Mouse (Mus musculus) left cerebral cortex, postnatal 25 days (tissue): ENCODE measurements around the gene Il1rn. TPM values are rescaled to one million over a fixed set of nuclear protein-coding genes. Genes with fewer than 3 reads are reported as not detected.

Experiments
- DNase-seq, 2 experiments: peaks; one replicate each; pipeline ENCODE4 v3.0.0; 2022; ENCODE audit warnings: low spot score in 2 of 2, mixed read lengths in 1 of 2
- intact Hi-C: fragments of 180-260 bp; cut with DNase I; formaldehyde crosslinking; loops from one replicate; pipeline ENCODE4 v1.15.1; 2025
- total RNA-seq, 2 experiments: library from RNA; stranded (reverse); gene quantifications; 2 replicates each; pipeline ENCODE4 v1.2.3; 2021

Il1rn gene
- not detected for total RNA-seq

GRCm38 (mm10) chr2:24336545-24336944, at the start of gene Il1rn:
Il1rn (plus strand) TSS chr2:24336853.
- no peak for DNase-seq
- intact Hi-C loops: no loop called here

- DNase-seq: no peak
- intact Hi-C loops: no loop called here
These were observed 45.8 kb upstream of the Il1rn start, which contains the start of gene Il1f10 for GRCm38 (mm10) chr2:24290896-24291295. Il1f10 (plus strand) TSS chr2:24291196.

- DNase-seq: no peak
- intact Hi-C loops: loop anchor here (5.0 kb wide), 1 partner anchor 58 kb away; no protein-coding TSS in a partner anchor
These were observed 42.0 kb upstream of the Il1rn start for GRCm38 (mm10) chr2:24294616-24295015.

- DNase-seq: peak; percentile 49 to 58
- intact Hi-C loops: loop anchor here (1.0 to 5.0 kb wide), 3 partner anchors 55 to 272 kb away; no protein-coding TSS in a partner anchor
These were observed 39.8 kb upstream of the Il1rn start for GRCm38 (mm10) chr2:24296837-24297236.

- intact Hi-C loops: no loop called here
- DNase-seq: no peak
These were observed 25.2 kb upstream of the Il1rn start for GRCm38 (mm10) chr2:24311302-24312001.

GRCm38 (mm10) chr2:24316919-24317318, 19.7 kb upstream of the Il1rn start:
- intact Hi-C loops: no loop called here
- DNase-seq: no peak

- no peak for DNase-seq
- intact Hi-C loops: no loop called here
These were observed 18.6 kb upstream of the Il1rn start for GRCm38 (mm10) chr2:24317919-24318598.

- intact Hi-C loops: no loop called here
These were observed 1.3 kb upstream of the Il1rn start for GRCm38 (mm10) chr2:24335333-24335732.

GRCm38 (mm10) chr2:24341395-24341885, 4.8 kb downstream of the Il1rn start:
- intact Hi-C loops: no loop called here
- peak in 1 of 2 experiments; percentile 15 for DNase-seq

More at GRCm38 (mm10) chr2:24335333-24335732, 1.3 kb upstream of the Il1rn start:
- no peak for DNase-seq

GRCm38 (mm10) chr2:24344619-24345018, 8.0 kb downstream of the Il1rn start:
- intact Hi-C loops: no loop called here
- no peak for DNase-seq

GRCm38 (mm10) chr2:24345056-24345455, 8.4 kb downstream of the Il1rn start:
- no peak for DNase-seq
- intact Hi-C loops: no loop called here

- intact Hi-C loops: no loop called here
- DNase-seq: no peak
These were observed 11.3 kb downstream of the Il1rn start for GRCm38 (mm10) chr2:24347926-24348325.

- intact Hi-C loops: loop anchor here (5.0 kb wide), 1 partner anchor 54 kb away; no protein-coding TSS in a partner anchor
- no peak for DNase-seq
These were observed 14.5 kb downstream of the Il1rn start for GRCm38 (mm10) chr2:24351159-24351558.

- intact Hi-C loops: loop anchor here (5.0 kb wide), 1 partner anchor 56 kb away; no protein-coding TSS in a partner anchor
- no peak for DNase-seq
These were observed 16.4 kb downstream of the Il1rn start for GRCm38 (mm10) chr2:24353042-24353441.

- DNase-seq: peak; percentile 21 to 42
- intact Hi-C loops: loop anchor here (1.0 to 2.0 kb wide), 2 partner anchors 48 to 211 kb away; no protein-coding TSS in a partner anchor
These were observed 21.0 kb downstream of the Il1rn start for GRCm38 (mm10) chr2:24357642-24358041.

- intact Hi-C loops: no loop called here
- no peak for DNase-seq
These were observed 22.7 kb downstream of the Il1rn start for GRCm38 (mm10) chr2:24359347-24359746.

- no peak for DNase-seq
- intact Hi-C loops: no loop called here
These were observed 27.2 kb downstream of the Il1rn start for GRCm38 (mm10) chr2:24363818-24364217.

GRCm38 (mm10) chr2:24366214-24366975, 29.7 kb downstream of the Il1rn start:
- intact Hi-C loops: no loop called here
- peak in 1 of 2 experiments; percentile 15 for DNase-seq

GRCm38 (mm10) chr2:24367030-24367894, 30.6 kb downstream of the Il1rn start, which contains the start of gene Psd4:
Psd4 (plus strand) TSS chr2:24367580.
- DNase-seq: no peak

More at GRCm38 (mm10) chr2:24367030-24367894, 30.6 kb downstream of the Il1rn start, which contains the start of gene Psd4:
- intact Hi-C loops: no loop called here
